Mouse (Mus musculus) G1E (cell line): ENCODE measurements around the gene Fpgs. TPM values are rescaled to one million over a fixed set of nuclear protein-coding genes. Genes with fewer than 3 reads are reported as not detected.
A peak's percentile ranks its signal among the peaks of the same experiment; 100 is the strongest.

Source experiments
- ATAC-seq: 2 replicates; pipeline ENCODE4 v1.8.0; 2016; ENCODE audit warnings: mild to moderate bottlenecking; ENCODE audit not compliant: insufficient number of reproducible peaks, poor library complexity, low FRiP score, severe bottlenecking; ENCODE audit errors: extremely low read depth
- DNase-seq: peaks from one replicate; pipeline ENCODE4 v3.0.0; 2012; ENCODE audit warnings: low spot score
- H3K27me3 ChIP-seq: 2 replicates; pipeline ENCODE4 v1.6.1; 2012; ENCODE audit warnings: mild to moderate bottlenecking, low read length, inconsistent platforms; ENCODE audit not compliant: insufficient read depth
- H3K36me3 ChIP-seq: replicated peaks from 2 replicates; pipeline ENCODE3; 2012; ENCODE audit warnings: mild to moderate bottlenecking, inconsistent platforms
- H3K4me1 ChIP-seq: 2 replicates; pipeline ENCODE4 v1.6.1; 2012; ENCODE audit warnings: low read depth, low read length, inconsistent platforms, mixed read lengths; ENCODE audit not compliant: insufficient read depth
- H3K4me3 ChIP-seq: 2 replicates; pipeline ENCODE4 v1.5.1; 2012; ENCODE audit warnings: low read depth, mild to moderate bottlenecking, inconsistent platforms, low read length, moderate library complexity, mixed read lengths
- H3K9me3 ChIP-seq: replicated peaks from 2 replicates; pipeline ENCODE4 v1.6.1; 2012; ENCODE audit warnings: inconsistent platforms
- CTCF ChIP-seq: IDR thresholded peaks from 2 replicates; pipeline ENCODE4 v1.5.1; 2012; ENCODE audit warnings: low read depth, low read length, inconsistent platforms, mixed read lengths
- GATA1 ChIP-seq: IDR thresholded peaks from 2 replicates; pipeline ENCODE4 v1.6.1; 2012; ENCODE audit warnings: borderline replicate concordance, low read length, inconsistent platforms, mixed read lengths
- GATA2 ChIP-seq: IDR thresholded peaks from 2 replicates; pipeline ENCODE4 v1.6.1; 2012; ENCODE audit warnings: low read depth, low read length, inconsistent platforms, borderline replicate concordance
- POLR2AphosphoS5 ChIP-seq: IDR thresholded peaks from 2 replicates; pipeline ENCODE4 v1.6.1; 2012; ENCODE audit warnings: low read depth, low read length, inconsistent platforms; ENCODE audit not compliant: insufficient replicate concordance
- TAL1 ChIP-seq: conservative IDR thresholded peaks from 2 replicates; pipeline ENCODE4 v1.6.1; 2012; ENCODE audit warnings: low read depth, low read length, inconsistent platforms, mixed read lengths
- polyA plus RNA-seq: library from polyadenylated mRNA; stranded (reverse); fragments of >175 nt; gene quantifications from 2 replicates; pipeline ENCODE4 v1.2.3, GENCODE M21; 2012
- total RNA-seq, 2 experiments: library from RNA; stranded (forward) in 1 of 2; stranded (reverse) in 1 of 2; fragments of 200-1000 nt in 1 of 2; fragments of >200 nt in 1 of 2; fragmentation: Nextera tagmentation in 1 of 2; gene quantifications; 2 replicates each; pipeline ENCODE4 v1.2.3; 2014 to 2017

Gene Fpgs
- total and polyA plus RNA-seq, 3 experiments: 12.8 to 81.4 (median 14.7) TPM

GRCm38 (mm10) chr2:32699680-32700079, 4.3 kb downstream of the Fpgs start:
- Histone ChIP-seq H3K9me3 (no peaks in the 10 kb centered on the region), H3K4me1 (peaks cover 15% of the 10 kb centered on the region; the same call in 1 of the 2 replicates), H3K36me3 (peaks cover 42% of the 10 kb centered on the region), H3K27me3 (no peaks in the 10 kb centered on the region), H3K4me3 (no peak overlapping the region)
- TF ChIP-seq GATA1: no peak
- TF ChIP-seq CTCF: no peak
- no peak for TF ChIP-seq GATA2
- TF ChIP-seq TAL1: no peak
- no peak for TF ChIP-seq POLR2AphosphoS5
- no peak for ATAC-seq
- no peak for DNase-seq

GRCm38 (mm10) chr2:32694691-32695090, 9.3 kb downstream of the Fpgs start:
- peaks cover 39% of the 10 kb centered on the region for H3K4me1 ChIP-seq
- H3K27me3 ChIP-seq: no peaks in the 10 kb centered on the region
- peaks cover 30% of the 10 kb centered on the region for H3K36me3 ChIP-seq
- no peaks in the 10 kb centered on the region for H3K9me3 ChIP-seq
- peak overlapping the region; percentile 93; the same call in 1 of the 2 replicates for H3K4me3 ChIP-seq
- no peak for TF ChIP-seq POLR2AphosphoS5
- TF ChIP-seq TAL1: no peak
- no peak for TF ChIP-seq GATA1
- TF ChIP-seq CTCF: no peak
- TF ChIP-seq GATA2: no peak
- ATAC-seq: no peak
- no peak for DNase-seq

DNA sequence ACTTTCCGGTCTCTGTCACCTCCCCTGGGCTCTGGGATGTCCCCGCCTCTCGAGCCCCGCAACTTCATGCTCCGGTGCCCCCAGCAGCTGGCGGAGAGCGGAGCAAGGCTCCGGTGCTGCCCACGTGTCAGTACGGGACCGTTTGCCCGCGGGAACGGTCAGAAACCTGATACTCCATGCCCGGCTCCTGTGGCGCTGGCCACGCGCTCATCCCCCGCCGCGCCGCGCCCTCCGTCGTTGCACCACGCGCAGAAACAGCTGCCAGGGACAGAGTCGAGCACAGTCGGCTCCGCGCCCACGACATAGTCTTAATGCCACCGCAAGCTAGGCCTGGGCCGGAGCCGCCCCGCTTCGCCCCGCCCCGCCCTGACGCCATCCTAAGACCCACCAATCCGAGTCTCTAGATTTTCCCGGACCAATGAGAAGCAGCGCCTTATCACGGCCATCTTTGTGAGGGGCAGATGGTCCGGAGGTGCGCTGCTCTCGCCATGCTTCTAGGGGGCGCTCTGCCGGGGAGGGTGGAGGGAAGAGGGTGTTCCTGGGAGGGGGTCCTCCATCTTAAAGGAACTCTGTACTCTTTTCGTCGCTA, 10.0 kb downstream of the Fpgs start:
- Histone ChIP-seq H3K27me3 (no peaks in the 10 kb centered on the region), H3K9me3 (no peaks in the 10 kb centered on the region), H3K4me1 (peaks cover 43% of the 10 kb centered on the region), H3K4me3 (peak overlapping the region; percentile 93), H3K36me3 (peaks cover 37% of the 10 kb centered on the region)
- peak; percentile 95 for ATAC-seq
- DNase-seq: peak; percentile 98
- TF ChIP-seq GATA1 (no peak), GATA2 (peak; percentile 99; the same call in 1 of the 2 replicates), POLR2AphosphoS5 (no peak), CTCF (peak; percentile 73), TAL1 (no peak)

DNA sequence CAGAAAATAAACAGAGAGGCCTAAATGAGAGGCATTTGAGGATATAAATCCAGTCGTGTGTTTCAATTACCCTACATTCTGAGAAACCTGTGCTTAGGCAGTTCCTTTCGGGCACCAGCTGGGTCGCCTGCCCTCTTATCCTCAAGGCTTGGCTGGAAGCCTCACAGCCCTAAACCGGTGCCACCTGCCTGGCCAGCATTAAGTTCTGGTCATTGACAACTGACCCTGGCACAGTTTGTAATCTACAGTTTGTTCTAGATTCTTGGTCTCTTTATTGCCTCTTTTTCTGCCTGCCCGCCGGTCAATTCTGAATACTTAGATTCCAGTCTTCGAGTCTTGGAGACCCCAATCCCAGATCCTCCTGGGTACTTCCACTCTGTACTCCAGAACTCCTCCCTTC, 10.7 kb downstream of the Fpgs start:
- TF ChIP-seq TAL1 (no peak), GATA1 (no peak), GATA2 (no peak), CTCF (no peak), POLR2AphosphoS5 (no peak)
- Histone ChIP-seq H3K9me3 (no peaks in the 10 kb centered on the region), H3K36me3 (peaks cover 42% of the 10 kb centered on the region), H3K4me3 (peak overlapping the region; percentile 93), H3K27me3 (no peaks in the 10 kb centered on the region), H3K4me1 (peaks cover 43% of the 10 kb centered on the region)
- no peak for ATAC-seq
- DNase-seq: no peak

DNA sequence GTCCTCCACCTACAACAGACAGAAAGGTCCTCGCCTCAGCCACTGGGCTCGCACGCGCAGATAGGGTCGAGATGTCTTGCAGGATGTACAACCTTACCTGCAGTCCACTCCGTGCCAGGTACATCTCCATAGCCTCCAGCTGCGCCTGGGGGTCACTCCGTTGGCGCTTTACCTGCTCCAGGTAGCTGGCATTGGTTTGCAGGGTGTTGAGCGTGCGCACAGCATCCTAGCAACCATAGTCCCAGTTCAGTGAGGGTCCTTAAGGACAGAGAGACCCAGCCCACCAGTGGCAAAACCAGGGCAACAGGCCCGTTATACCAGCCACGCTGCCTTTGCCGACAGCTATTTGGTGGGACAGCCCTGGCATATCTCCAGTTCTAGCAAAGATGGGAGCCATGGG, 11.4 kb downstream of the Fpgs start:
- no peaks in the 10 kb centered on the region for H3K9me3 ChIP-seq
- DNase-seq (no peak), ATAC-seq (no peak)
- H3K4me3 ChIP-seq: peak overlapping the region; percentile 93; the same call in 1 of the 2 replicates
- TF ChIP-seq POLR2AphosphoS5: no peak
- TF ChIP-seq CTCF: no peak
- H3K36me3 ChIP-seq: peaks cover 50% of the 10 kb centered on the region
- no peaks in the 10 kb centered on the region for H3K27me3 ChIP-seq
- H3K4me1 ChIP-seq: peaks cover 43% of the 10 kb centered on the region

GRCm38 (mm10) chr2:32691041-32691440, 12.9 kb downstream of the Fpgs start:
- DNase-seq (no peak), ATAC-seq (no peak)
- no peak for TF ChIP-seq CTCF
- no peak for TF ChIP-seq POLR2AphosphoS5
- TF ChIP-seq TAL1: no peak
- no peak for TF ChIP-seq GATA1
- TF ChIP-seq GATA2: no peak
- Histone ChIP-seq H3K36me3 (peaks cover 65% of the 10 kb centered on the region), H3K4me1 (peaks cover 43% of the 10 kb centered on the region), H3K4me3 (peak overlapping the region; percentile 22; the same call in 1 of the 2 replicates), H3K27me3 (no peaks in the 10 kb centered on the region), H3K9me3 (no peaks in the 10 kb centered on the region)
